Mouse (Mus musculus): ENCODE data around the gene Gm10188. TPM values are rescaled to one million over a fixed set of nuclear protein-coding genes. Genes with fewer than 3 reads are reported as not detected.

The Gm10188 gene
- polyA plus RNA-seq, 1 experiment from 2014 or later, result not detected

GRCm38 (mm10) chr1:132201936-132202335, 27.6 kb downstream of the Gm10188 start:
- no peak overlapping the region for H3K4me2 ChIP-seq (replicated peaks; ENCODE audit: low read depth, low read length)
- no peaks in the 10 kb centered on the region for H3K36me3 ChIP-seq (ENCODE audit: control insufficient read depth, insufficient read depth, low read length)
- H3K4me3 ChIP-seq (ENCODE audit: low read depth, low read length), result no peak overlapping the region
- ATAC-seq (ENCODE audit: insufficient number of reproducible peaks, insufficient read depth, low FRiP score, low read depth), result no peak
- no peak overlapping the region for H3K27ac ChIP-seq (ENCODE audit: low read length)
- 47% methylated on average over 2 of the region's 2 CpGs for WGBS
- 0 out of 2 replicates have a peak, but pooled peaks cover 2% of the 10 kb centered on the region for H3K27me3 ChIP-seq (ENCODE audit: control insufficient read depth, insufficient read depth, low read length)
- H3K9ac ChIP-seq (replicated peaks; ENCODE audit: low read depth, low read length), result no peak overlapping the region
- peaks cover 7% of the 10 kb centered on the region; the same call in 1 of the 2 replicates for H3K4me1 ChIP-seq (ENCODE audit: control insufficient read depth, insufficient read depth, low read length)
- H3K9me3 ChIP-seq (ENCODE audit: control insufficient read depth, low read depth, low read length), result no peaks in the 10 kb centered on the region

GRCm38 (mm10) chr1:132201511-132201860, 28.1 kb downstream of the Gm10188 start:
- Histone ChIP-seq H3K9me3 (ENCODE audit: control insufficient read depth, low read depth, low read length) (no peaks in the 10 kb centered on the region), H3K27me3 (ENCODE audit: control insufficient read depth, insufficient read depth, low read length) (0 out of 2 replicates have a peak, but pooled peaks cover 2% of the 10 kb centered on the region), H3K9ac (replicated peaks; ENCODE audit: low read depth, low read length) (no peak overlapping the region), H3K36me3 (ENCODE audit: control insufficient read depth, insufficient read depth, low read length) (no peaks in the 10 kb centered on the region), H3K27ac (ENCODE audit: low read length) (no peak overlapping the region), H3K4me2 (replicated peaks; ENCODE audit: low read depth, low read length) (no peak overlapping the region), H3K4me3 (ENCODE audit: low read depth, low read length) (no peak overlapping the region), H3K4me1 (ENCODE audit: control insufficient read depth, insufficient read depth, low read length) (peaks cover 7% of the 10 kb centered on the region; the same call in 1 of the 2 replicates)
- ATAC-seq (ENCODE audit: insufficient number of reproducible peaks, insufficient read depth, low FRiP score, low read depth), result no peak
- WGBS, result 36% methylated on average over 4 of the region's 4 CpGs

- H3K27me3 ChIP-seq (ENCODE audit: control insufficient read depth, insufficient read depth, low read length), result 0 out of 2 replicates have a peak, but pooled peaks cover 2% of the 10 kb centered on the region
- no peaks in the 10 kb centered on the region for H3K36me3 ChIP-seq (ENCODE audit: control insufficient read depth, insufficient read depth, low read length)
- ATAC-seq (ENCODE audit: insufficient number of reproducible peaks, insufficient read depth, low FRiP score, low read depth), result peak; percentile 85
- no peaks in the 10 kb centered on the region for H3K9me3 ChIP-seq (ENCODE audit: control insufficient read depth, low read depth, low read length)
- no peak overlapping the region for H3K4me3 ChIP-seq (ENCODE audit: low read depth, low read length)
- H3K4me1 ChIP-seq (ENCODE audit: control insufficient read depth, insufficient read depth, low read length), result peaks cover 8% of the 10 kb centered on the region; the same call in 1 of the 2 replicates
- no peak overlapping the region for H3K9ac ChIP-seq (replicated peaks; ENCODE audit: low read depth, low read length)
- peak overlapping the region; percentile 48; the same call in 1 of the 2 replicates for H3K27ac ChIP-seq (ENCODE audit: low read length)
- peak overlapping the region; percentile 2 for H3K4me2 ChIP-seq (replicated peaks; ENCODE audit: low read depth, low read length)
- WGBS, result 12% methylated on average over 11 of the region's 11 CpGs
Observed at GRCm38 (mm10) chr1:132200562-132201510, 28.7 kb downstream of the Gm10188 start.

DNA sequence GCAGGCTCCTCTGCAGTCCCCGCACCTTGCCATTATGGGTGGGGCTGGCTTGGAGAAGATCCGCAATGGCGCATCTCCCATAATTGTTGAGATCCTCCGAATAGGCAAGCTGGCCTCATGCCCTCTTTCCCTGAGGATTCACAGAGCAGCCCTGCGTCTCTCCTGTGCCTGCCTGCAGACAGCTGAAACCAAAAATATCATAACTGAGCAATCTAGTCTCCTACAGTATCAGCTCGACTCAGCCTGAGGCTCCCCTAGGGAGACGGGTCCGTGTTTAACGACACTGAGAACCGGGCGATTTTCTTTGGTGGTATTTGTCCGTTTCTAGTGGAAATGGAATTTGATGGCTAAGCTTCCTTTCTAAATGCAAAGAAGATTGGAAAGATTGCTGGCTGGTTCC, 29.6 kb downstream of the Gm10188 start:
- Histone ChIP-seq H3K4me3 (ENCODE audit: low read depth, low read length) (no peak overlapping the region), H3K9me3 (ENCODE audit: control insufficient read depth, low read depth, low read length) (no peaks in the 10 kb centered on the region), H3K27me3 (ENCODE audit: control insufficient read depth, insufficient read depth, low read length) (0 out of 2 replicates have a peak, but pooled peaks cover 2% of the 10 kb centered on the region), H3K27ac (ENCODE audit: low read length) (no peak overlapping the region), H3K36me3 (ENCODE audit: control insufficient read depth, insufficient read depth, low read length) (no peaks in the 10 kb centered on the region), H3K9ac (replicated peaks; ENCODE audit: low read depth, low read length) (no peak overlapping the region), H3K4me1 (ENCODE audit: control insufficient read depth, insufficient read depth, low read length) (peaks cover 11% of the 10 kb centered on the region; the same call in 1 of the 2 replicates), H3K4me2 (replicated peaks; ENCODE audit: low read depth, low read length) (peak overlapping the region; percentile 2)
- ATAC-seq (ENCODE audit: insufficient number of reproducible peaks, insufficient read depth, low FRiP score, low read depth), result no peak
- WGBS, result 19% methylated on average over 12 of the region's 12 CpGs

- Histone ChIP-seq H3K4me2 (replicated peaks; ENCODE audit: low read depth, low read length) (no peak overlapping the region), H3K4me1 (ENCODE audit: control insufficient read depth, insufficient read depth, low read length) (peaks cover 11% of the 10 kb centered on the region; the same call in 1 of the 2 replicates), H3K27me3 (ENCODE audit: control insufficient read depth, insufficient read depth, low read length) (0 out of 2 replicates have a peak, but pooled peaks cover 2% of the 10 kb centered on the region), H3K27ac (ENCODE audit: low read length) (no peak overlapping the region), H3K9me3 (ENCODE audit: control insufficient read depth, low read depth, low read length) (no peaks in the 10 kb centered on the region), H3K36me3 (ENCODE audit: control insufficient read depth, insufficient read depth, low read length) (no peaks in the 10 kb centered on the region), H3K9ac (replicated peaks; ENCODE audit: low read depth, low read length) (no peak overlapping the region), H3K4me3 (ENCODE audit: low read depth, low read length) (no peak overlapping the region)
- no peak for ATAC-seq (ENCODE audit: insufficient number of reproducible peaks, insufficient read depth, low FRiP score, low read depth)
- WGBS, result 82% methylated on average over 6 of the region's 6 CpGs
Observed at GRCm38 (mm10) chr1:132199244-132199643, 30.3 kb downstream of the Gm10188 start.

GRCm38 (mm10) chr1:132198401-132199071, 31.0 kb downstream of the Gm10188 start:
- WGBS, result 85% methylated on average over 16 of the region's 16 CpGs
- ATAC-seq (ENCODE audit: insufficient number of reproducible peaks, insufficient read depth, low FRiP score, low read depth), result no peak
- Histone ChIP-seq H3K9ac (replicated peaks; ENCODE audit: low read depth, low read length) (no peak overlapping the region), H3K27me3 (ENCODE audit: control insufficient read depth, insufficient read depth, low read length) (peaks cover 4% of the 10 kb centered on the region; the same call in 1 of the 2 replicates), H3K4me1 (ENCODE audit: control insufficient read depth, insufficient read depth, low read length) (peaks cover 11% of the 10 kb centered on the region; the same call in 1 of the 2 replicates), H3K36me3 (ENCODE audit: control insufficient read depth, insufficient read depth, low read length) (no peaks in the 10 kb centered on the region), H3K9me3 (ENCODE audit: control insufficient read depth, low read depth, low read length) (no peaks in the 10 kb centered on the region), H3K4me2 (replicated peaks; ENCODE audit: low read depth, low read length) (no peak overlapping the region), H3K27ac (ENCODE audit: low read length) (no peak overlapping the region), H3K4me3 (ENCODE audit: low read depth, low read length) (no peak overlapping the region)

DNA sequence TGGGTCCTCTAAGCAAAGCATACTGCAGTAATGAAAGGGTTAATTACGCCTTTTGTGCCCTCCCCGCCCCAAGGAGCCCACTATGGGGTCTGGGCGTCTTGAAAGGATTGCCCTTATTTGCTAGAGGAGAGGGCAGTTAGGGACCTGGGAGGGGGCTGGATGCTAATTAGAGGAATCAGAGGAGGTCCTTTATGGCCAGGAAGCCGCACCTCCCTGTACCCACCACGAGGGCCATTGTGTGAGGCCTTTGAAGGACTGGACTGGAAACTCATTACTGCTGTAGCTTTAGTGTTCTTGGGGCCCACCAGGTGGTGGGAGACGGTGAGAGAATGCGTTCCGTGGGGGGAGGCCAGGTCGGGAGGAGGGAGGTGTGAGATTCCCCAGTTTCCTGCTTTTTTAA, 31.9 kb downstream of the Gm10188 start:
- 29% methylated on average over 9 of the region's 9 CpGs for WGBS
- no peak for ATAC-seq (ENCODE audit: insufficient number of reproducible peaks, insufficient read depth, low FRiP score, low read depth)
- peaks cover 11% of the 10 kb centered on the region; the same call in 1 of the 2 replicates for H3K4me1 ChIP-seq (ENCODE audit: control insufficient read depth, insufficient read depth, low read length)
- H3K9me3 ChIP-seq (ENCODE audit: control insufficient read depth, low read depth, low read length), result no peaks in the 10 kb centered on the region
- H3K27ac ChIP-seq (ENCODE audit: low read length), result no peak overlapping the region
- no peak overlapping the region for H3K4me3 ChIP-seq (ENCODE audit: low read depth, low read length)
- H3K27me3 ChIP-seq (ENCODE audit: control insufficient read depth, insufficient read depth, low read length), result peaks cover 11% of the 10 kb centered on the region; the same call in 1 of the 2 replicates
- H3K4me2 ChIP-seq (replicated peaks; ENCODE audit: low read depth, low read length), result no peak overlapping the region
- no peaks in the 10 kb centered on the region for H3K36me3 ChIP-seq (ENCODE audit: control insufficient read depth, insufficient read depth, low read length)
- H3K9ac ChIP-seq (replicated peaks; ENCODE audit: low read depth, low read length), result no peak overlapping the region

DNA sequence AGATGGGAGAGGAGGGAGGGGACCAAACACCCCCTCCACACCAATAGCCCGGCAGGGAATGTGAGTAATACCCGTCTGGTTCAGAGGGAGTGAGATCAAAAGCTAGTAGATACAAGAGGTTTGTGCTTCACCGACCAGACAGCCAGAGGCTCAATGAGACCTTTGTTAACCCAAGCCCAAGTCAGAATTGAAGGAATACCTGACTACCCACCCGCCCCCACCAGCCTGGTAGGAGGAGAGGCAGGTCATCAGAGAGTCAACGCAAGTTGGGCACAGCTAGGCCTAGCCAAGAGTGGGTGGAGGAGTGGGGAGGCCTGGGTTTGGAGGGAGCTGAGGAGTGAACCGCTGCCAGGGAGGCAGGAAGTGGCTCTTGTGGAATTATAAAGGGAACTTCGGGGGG, 33.2 kb downstream of the Gm10188 start:
- peaks cover 17% of the 10 kb centered on the region for H3K27me3 ChIP-seq (ENCODE audit: control insufficient read depth, insufficient read depth, low read length)
- H3K9ac ChIP-seq (replicated peaks; ENCODE audit: low read depth, low read length), result no peak overlapping the region
- no peak overlapping the region for H3K27ac ChIP-seq (ENCODE audit: low read length)
- 27% methylated on average over 7 of the region's 7 CpGs for WGBS
- ATAC-seq (ENCODE audit: insufficient number of reproducible peaks, insufficient read depth, low FRiP score, low read depth), result no peak
- H3K4me1 ChIP-seq (ENCODE audit: control insufficient read depth, insufficient read depth, low read length), result peaks cover 14% of the 10 kb centered on the region
- H3K4me3 ChIP-seq (ENCODE audit: low read depth, low read length), result no peak overlapping the region
- H3K4me2 ChIP-seq (replicated peaks; ENCODE audit: low read depth, low read length), result no peak overlapping the region
- no peaks in the 10 kb centered on the region for H3K36me3 ChIP-seq (ENCODE audit: control insufficient read depth, insufficient read depth, low read length)
- H3K9me3 ChIP-seq (ENCODE audit: control insufficient read depth, low read depth, low read length), result no peaks in the 10 kb centered on the region
